Mouse (Mus musculus) heart, adult 2 months (tissue): Measurements from ENCODE around the gene Fancd2os. TPM values are rescaled to one million over a fixed set of nuclear protein-coding genes. Genes with fewer than 3 reads are reported as not detected.
A peak's percentile ranks its signal among the peaks of the same experiment; 100 is the strongest.

Source experiments
- DNase-seq, 2 experiments: peaks; one replicate each; pipeline ENCODE4 v3.0.0; 2021
- H3K27ac ChIP-seq: fragments of 200-600 bp; 2 replicates; pipeline ENCODE4 v1.8.1; 2022
- H3K27me3 ChIP-seq: fragments of 200-500 bp; 2 replicates; pipeline ENCODE4 v1.6.1; 2012; ENCODE audit warnings: mild to moderate bottlenecking, low read length, inconsistent platforms, mixed read lengths; ENCODE audit not compliant: control insufficient read depth, insufficient read depth
- H3K36me3 ChIP-seq: fragments of 200-500 bp; 2 replicates; pipeline ENCODE4 v1.6.1; 2012; ENCODE audit warnings: low read length, inconsistent platforms; ENCODE audit not compliant: control insufficient read depth, insufficient read depth
- H3K4me1 ChIP-seq: fragments of 200-500 bp; 2 replicates; pipeline ENCODE4 v1.6.1; 2011; ENCODE audit warnings: low read length; ENCODE audit not compliant: control insufficient read depth, insufficient read depth
- H3K4me3 ChIP-seq: fragments of 200-600 bp; 2 replicates; pipeline ENCODE4 v1.8.1; 2022
- H3K79me2 ChIP-seq: fragments of 200-500 bp; replicated peaks from 2 replicates; pipeline ENCODE4 v1.6.1; 2012; ENCODE audit warnings: mild to moderate bottlenecking, inconsistent platforms, low read length, moderate library complexity, mixed read lengths; ENCODE audit not compliant: control insufficient read depth, insufficient read depth
- H3K9ac ChIP-seq: fragments of 200-500 bp; 2 replicates; pipeline ENCODE4 v1.6.1; 2012; ENCODE audit warnings: low read depth, mild to moderate bottlenecking, control low read depth, inconsistent platforms, low read length, mixed read lengths
- CTCF ChIP-seq: fragments of 200-600 bp; IDR thresholded peaks from 2 replicates; pipeline ENCODE4 v1.8.1; 2022; ENCODE audit warnings: antibody characterized with exemption, mild to moderate bottlenecking, moderate library complexity
- EP300 ChIP-seq: fragments of 200-500 bp; IDR thresholded peaks from 2 replicates; pipeline ENCODE4 v1.6.1; 2011; ENCODE audit warnings: low read depth, low read length, control low read depth; ENCODE audit not compliant: insufficient read depth
- POLR2A ChIP-seq: fragments of 200-500 bp; IDR thresholded peaks from 2 replicates; pipeline ENCODE4 v1.6.1; 2011; ENCODE audit warnings: mild to moderate bottlenecking, low read depth, low read length, control low read depth; ENCODE audit not compliant: insufficient read depth
- WGBS: fragments of 180-500 bp; shearing (Covaris S2); methylation state at CpG from one replicate; pipeline ENCODE4 v1.1.7; 2018; 5-methylcytosine and 5-hydroxymethylcytosine counted together
- intact Hi-C: fragments of 180-260 bp; cut with DNase I; formaldehyde crosslinking; loops from one replicate; pipeline ENCODE4 v1.15.1; 2025
- polyA plus RNA-seq: library from polyadenylated mRNA; depleted of rRNA; stranded (reverse); fragments of >200 nt; gene quantifications from 2 replicates; pipeline ENCODE4 v1.2.3, GENCODE M21; 2012
- total RNA-seq, 2 experiments: library from RNA; stranded (reverse); gene quantifications; 2 replicates each; pipeline ENCODE4 v1.2.3; 2021

Gene Fancd2os
- total and polyA plus RNA-seq, 3 experiments, result not detected

- Histone ChIP-seq H3K4me3 (peak overlapping the region; percentile 91), H3K27ac (no peak overlapping the region; the same call in 1 of the 2 replicates), H3K4me1 (peaks cover 5% of the 10 kb centered on the region), H3K36me3 (no peaks in the 10 kb centered on the region), H3K27me3 (no peaks in the 10 kb centered on the region), H3K79me2 (no peaks in the 10 kb centered on the region), H3K9ac (no peak overlapping the region)
- DNase-seq, result no peak
- 54% methylated on average over 5 of the region's 5 CpGs for WGBS
- intact Hi-C loops, result loop anchor here (1.0 to 5.0 kb wide), 3 partner anchors 21 to 388 kb away; partner anchors contain the start of genes Brk1, Emc3, Fancd2 and Mtmr14
- TF ChIP-seq POLR2A (no peak), EP300 (no peak), CTCF (no peak)
Measured at GRCm38 (mm10) chr6:113624989-113625770, 24.7 kb upstream of the Fancd2os start.

DNA sequence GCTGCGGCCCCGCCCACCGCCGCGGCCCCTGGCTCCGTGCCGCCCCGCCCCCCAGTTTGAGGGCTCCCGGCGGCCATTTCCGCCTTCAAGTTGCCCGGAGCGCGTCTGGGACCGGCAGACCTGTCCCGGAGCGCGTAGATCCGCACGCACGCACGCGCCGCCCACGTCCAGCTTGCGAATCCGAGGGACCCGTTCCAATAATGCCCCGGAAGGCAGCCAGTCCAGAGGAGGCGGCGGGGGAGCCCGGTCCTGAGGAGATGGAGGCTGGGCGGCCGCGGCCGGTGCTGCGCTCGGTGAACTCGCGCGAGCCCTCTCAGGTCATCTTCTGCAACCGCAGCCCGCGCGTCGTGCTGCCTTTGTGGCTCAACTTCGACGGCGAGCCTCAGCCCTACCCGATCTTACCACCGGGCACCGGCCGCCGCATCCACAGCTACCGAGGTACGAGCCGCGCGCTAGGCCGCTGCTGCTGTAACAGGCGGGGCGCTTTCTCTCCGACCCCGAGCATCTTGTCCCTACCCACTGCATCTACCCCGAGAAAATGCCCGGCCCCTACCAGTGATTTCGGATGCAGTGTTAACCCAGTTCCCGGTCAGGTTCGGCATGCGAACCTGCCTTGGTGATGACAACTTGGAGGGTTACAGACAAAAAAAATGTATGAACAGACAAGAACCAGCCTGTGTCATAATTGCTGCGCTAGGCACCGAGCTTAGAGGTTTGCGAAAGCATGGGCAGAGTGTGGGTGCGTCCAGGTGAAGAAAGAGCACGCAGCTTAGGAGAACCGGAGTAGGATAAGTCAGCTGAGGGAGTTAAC is 23.6 kb upstream of the Fancd2os start, which contains the start of gene Vhl:
Vhl (plus strand) TSS at position 19 of the 811 bp plus-strand sequence.
- Histone ChIP-seq H3K27ac (peak within 1 kb of the TSS; percentile 85), H3K4me1 (peaks cover 5% of the 10 kb centered on the region), H3K36me3 (no peaks in the 10 kb centered on the region), H3K9ac (peak within 1 kb of the TSS; percentile 84), H3K4me3 (peak within 1 kb of the TSS; percentile 91), H3K79me2 (no peaks in the 10 kb centered on the region), H3K27me3 (no peaks in the 10 kb centered on the region)
- peak; percentile 93 to 94 for DNase-seq
- TF ChIP-seq EP300 (no peak), CTCF (peak; percentile 54), POLR2A (peak; percentile 52; the same call in 1 of the 2 replicates)
- intact Hi-C loops, result loop anchor here (1.0 to 5.0 kb wide), 3 partner anchors 20 to 387 kb away; partner anchors contain the start of genes Brk1, Emc3, Fancd2 and Mtmr14
- 2% methylated on average over 73 of the region's 76 CpGs for WGBS

GRCm38 (mm10) chr6:113623386-113623785 is 22.9 kb upstream of the Fancd2os start:
- Histone ChIP-seq H3K27ac (peak overlapping the region; percentile 74; the same call in 1 of the 2 replicates), H3K36me3 (no peaks in the 10 kb centered on the region), H3K79me2 (no peaks in the 10 kb centered on the region), H3K4me1 (peaks cover 5% of the 10 kb centered on the region), H3K4me3 (peak overlapping the region; percentile 91), H3K9ac (peak overlapping the region; percentile 49; the same call in 1 of the 2 replicates), H3K27me3 (no peaks in the 10 kb centered on the region)
- intact Hi-C loops, result loop anchor here (5.0 kb wide), 2 partner anchors 91 to 386 kb away; partner anchors contain the start of genes Emc3, Fancd2 and Mtmr14
- TF ChIP-seq CTCF (no peak), EP300 (0 out of 2 replicates have a peak, but pooled peaks have one; percentile 20)
- 52% methylated on average over 5 of the region's 5 CpGs for WGBS
- DNase-seq, result no peak

DNA sequence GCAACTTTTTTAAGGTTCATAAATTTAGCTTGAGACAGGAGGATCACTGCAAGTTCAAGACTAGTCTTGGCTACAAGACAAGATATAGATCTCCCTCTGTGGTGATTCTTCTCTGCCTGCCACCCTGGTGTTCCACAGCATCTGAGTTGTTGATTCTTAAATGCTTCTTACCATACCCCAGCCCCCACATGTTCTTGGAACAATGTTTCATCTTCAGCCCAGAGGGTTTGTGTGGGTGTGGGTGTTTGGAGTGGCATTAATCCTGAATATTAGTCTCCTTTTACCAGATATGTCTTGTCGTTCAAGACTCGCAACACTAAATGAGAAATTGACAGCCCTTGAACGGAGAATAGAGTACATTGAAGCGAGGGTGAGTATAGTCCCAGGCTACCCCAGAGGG is 15.0 kb upstream of the Fancd2os start:
- Histone ChIP-seq H3K27ac (no peak overlapping the region), H3K4me1 (peaks cover 4% of the 10 kb centered on the region), H3K27me3 (no peaks in the 10 kb centered on the region), H3K4me3 (no peak overlapping the region), H3K79me2 (peaks cover 2% of the 10 kb centered on the region; the same call in 1 of the 2 replicates), H3K9ac (no peak overlapping the region), H3K36me3 (peaks cover 8% of the 10 kb centered on the region)
- DNase-seq, result no peak
- TF ChIP-seq EP300, result no peak
- TF ChIP-seq CTCF, result no peak
- no peak for TF ChIP-seq POLR2A
- 92% methylated on average over 4 of the region's 4 CpGs for WGBS
- intact Hi-C loops, result no loop called here

- H3K79me2 ChIP-seq, result peaks cover 2% of the 10 kb centered on the region; the same call in 1 of the 2 replicates
- H3K36me3 ChIP-seq, result peaks cover 8% of the 10 kb centered on the region
- no peak for DNase-seq
- peaks cover 4% of the 10 kb centered on the region for H3K4me1 ChIP-seq
- 93% methylated on average over 8 of the region's 8 CpGs for WGBS
- no peak overlapping the region for H3K27ac ChIP-seq
- intact Hi-C loops, result no loop called here
- H3K4me3 ChIP-seq, result no peak overlapping the region
- TF ChIP-seq POLR2A, result no peak
- TF ChIP-seq CTCF, result no peak
- no peak for TF ChIP-seq EP300
- no peaks in the 10 kb centered on the region for H3K27me3 ChIP-seq
- H3K9ac ChIP-seq, result no peak overlapping the region
Measured at GRCm38 (mm10) chr6:113614997-113615396, 14.5 kb upstream of the Fancd2os start.
